Mouse (Mus musculus) CH12.LX (cell line): Measurements from ENCODE around the gene Hist1h3g. TPM values are rescaled to one million over a fixed set of nuclear protein-coding genes. Genes with fewer than 3 reads are reported as not detected.
A peak's percentile ranks its signal among the peaks of the same experiment; 100 is the strongest.

Experiments
- DNase-seq: peaks from one replicate; pipeline ENCODE4 v3.0.0-alpha.2; 2013; ENCODE audit errors: extremely low read depth
- H3K27ac ChIP-seq: 2 replicates; pipeline ENCODE4 v1.5.1; 2012; ENCODE audit warnings: low read depth, mild to moderate bottlenecking, control low read depth, moderate library complexity; ENCODE audit not compliant: insufficient read depth
- H3K27me3 ChIP-seq: replicated peaks from 2 replicates; pipeline ENCODE3; 2012; ENCODE audit warnings: inconsistent platforms
- H3K36me3 ChIP-seq, 2 experiments: replicated peaks in 1 of 2; 2 replicates each; pipeline versions ENCODE3 to v1.6.1; 2012; ENCODE audit warnings: inconsistent platforms in 1 of 2, low read length in 1 of 2, mild to moderate bottlenecking in 1 of 2, mixed read lengths in 1 of 2, moderate library complexity in 1 of 2; ENCODE audit not compliant: control insufficient read depth in 1 of 2, insufficient read depth in 1 of 2
- H3K4me1 ChIP-seq, 2 experiments: 2 replicates each; pipeline ENCODE4 v1.6.1; 2012; ENCODE audit warnings: inconsistent platforms in 1 of 2, moderate library complexity in 1 of 2; ENCODE audit not compliant: insufficient read depth in 2 of 2, control insufficient read depth in 1 of 2
- H3K4me2 ChIP-seq: 2 replicates; pipeline ENCODE4 v1.6.1; 2012; ENCODE audit warnings: low read depth, mild to moderate bottlenecking, control low read depth; ENCODE audit not compliant: poor library complexity, insufficient read depth, severe bottlenecking
- H3K4me3 ChIP-seq, 3 experiments: fragments of 150-350 bp in 1 of 3; sonication (generic) in 1 of 3; replicated peaks in 1 of 3; 2 replicates each; pipeline versions ENCODE3 to v1.5.1; 2011 to 2012; ENCODE audit warnings: low read depth in 2 of 3, low read length in 2 of 3, mild to moderate bottlenecking in 2 of 3, moderate library complexity in 2 of 3, control low read depth in 1 of 3, improper control_type of control experiment in 1 of 3, inconsistent platforms in 1 of 3, mixed read lengths in 1 of 3; ENCODE audit not compliant: poor library complexity in 1 of 3
- H3K79me2 ChIP-seq: replicated peaks from 2 replicates; pipeline ENCODE4 v1.6.1; 2012; ENCODE audit warnings: mild to moderate bottlenecking, moderate library complexity; ENCODE audit not compliant: control insufficient read depth, poor library complexity, insufficient read depth, severe bottlenecking; ENCODE audit errors: extremely low read depth
- H3K9ac ChIP-seq: 2 replicates; pipeline ENCODE4 v1.6.1; 2012; ENCODE audit warnings: low read depth, mild to moderate bottlenecking, control low read depth, moderate library complexity; ENCODE audit not compliant: insufficient read depth
- H3K9me3 ChIP-seq: replicated peaks from 2 replicates; pipeline ENCODE3; 2012; ENCODE audit warnings: low read length, inconsistent platforms, mixed read lengths
- BHLHE40 ChIP-seq: IDR thresholded peaks from 2 replicates; pipeline ENCODE4 v1.6.1; 2011; ENCODE audit warnings: mild to moderate bottlenecking, low read depth, low read length, improper control_type of control experiment
- CHD1 ChIP-seq: IDR thresholded peaks from 2 replicates; pipeline ENCODE4 v1.6.1; 2012; ENCODE audit warnings: low read depth, low read length, improper control_type of control experiment, inconsistent platforms
- CHD2 ChIP-seq: IDR thresholded peaks from 2 replicates; pipeline ENCODE4 v1.6.1; 2011; ENCODE audit warnings: low read length, improper control_type of control experiment
- CTCF ChIP-seq, 2 experiments: IDR thresholded peaks in 1 of 2; conservative IDR thresholded peaks in 1 of 2; 2 replicates each; pipeline ENCODE4 v1.5.1; 2011 to 2012; ENCODE audit warnings: low read depth in 2 of 2, low read length in 2 of 2, improper control_type of control experiment in 1 of 2, inconsistent platforms in 1 of 2, mild to moderate bottlenecking in 1 of 2, moderate library complexity in 1 of 2
- E2F4 ChIP-seq: IDR thresholded peaks from 2 replicates; pipeline ENCODE4 v1.6.1; 2011; ENCODE audit warnings: low read depth, low read length, improper control_type of control experiment; ENCODE audit not compliant: insufficient replicate concordance
- ELF1 ChIP-seq: IDR thresholded peaks from 2 replicates; pipeline ENCODE4 v1.6.1; 2014; ENCODE audit warnings: low read depth, mild to moderate bottlenecking, inconsistent platforms, low read length, improper control_type of control experiment
- EP300 ChIP-seq: IDR thresholded peaks from 2 replicates; pipeline ENCODE4 v1.6.1; 2011; ENCODE audit warnings: low read length, improper control_type of control experiment
- ETS1 ChIP-seq: conservative IDR thresholded peaks from 2 replicates; pipeline ENCODE4 v1.6.1; 2012; ENCODE audit warnings: low read depth, mild to moderate bottlenecking, inconsistent platforms, low read length, improper control_type of control experiment, moderate library complexity
- HCFC1 ChIP-seq: IDR thresholded peaks from 2 replicates; pipeline ENCODE4 v1.6.1; 2012; ENCODE audit warnings: low read depth, mild to moderate bottlenecking, inconsistent platforms, low read length, improper control_type of control experiment
- JUN ChIP-seq: IDR thresholded peaks from 2 replicates; pipeline ENCODE4 v1.6.1; 2011; ENCODE audit warnings: low read depth, mild to moderate bottlenecking, low read length, improper control_type of control experiment, moderate library complexity; ENCODE audit not compliant: insufficient read depth
- KAT2A ChIP-seq: IDR thresholded peaks from 2 replicates; pipeline ENCODE4 v1.6.1; 2012; ENCODE audit warnings: low read length, improper control_type of control experiment, inconsistent platforms; ENCODE audit not compliant: insufficient replicate concordance
- MAFK ChIP-seq: IDR thresholded peaks from 2 replicates; pipeline ENCODE4 v1.6.1; 2011; ENCODE audit warnings: low read length, improper control_type of control experiment; ENCODE audit not compliant: insufficient replicate concordance
- MAX ChIP-seq: IDR thresholded peaks from 2 replicates; pipeline ENCODE4 v1.6.1; 2011; ENCODE audit warnings: low read length, improper control_type of control experiment
- MAZ ChIP-seq: IDR thresholded peaks from 2 replicates; pipeline ENCODE4 v1.6.1; 2012; ENCODE audit warnings: low read depth, mild to moderate bottlenecking, inconsistent platforms, low read length, improper control_type of control experiment, moderate library complexity
- MXI1 ChIP-seq: IDR thresholded peaks from 2 replicates; pipeline ENCODE4 v1.6.1; 2011; ENCODE audit warnings: mild to moderate bottlenecking, low read depth, low read length, improper control_type of control experiment
- MYC ChIP-seq: IDR thresholded peaks from 2 replicates; pipeline ENCODE4 v1.6.1; 2011; ENCODE audit warnings: low read depth, mild to moderate bottlenecking, improper control_type of control experiment, low read length
- NRF1 ChIP-seq: IDR thresholded peaks from 2 replicates; pipeline ENCODE4 v1.6.1; 2014; ENCODE audit warnings: low read depth, mild to moderate bottlenecking, inconsistent platforms, low read length, improper control_type of control experiment, moderate library complexity
- POLR2A ChIP-seq: IDR thresholded peaks from 2 replicates; pipeline ENCODE4 v1.6.1; 2011; ENCODE audit warnings: low read depth, mild to moderate bottlenecking, improper control_type of control experiment, low read length
- RAD21 ChIP-seq: IDR thresholded peaks from 2 replicates; pipeline ENCODE4 v1.6.1; 2011; ENCODE audit warnings: low read depth, mild to moderate bottlenecking, low read length, improper control_type of control experiment, moderate library complexity
- RCOR1 ChIP-seq: conservative IDR thresholded peaks from 2 replicates; pipeline ENCODE4 v1.6.1; 2012; ENCODE audit warnings: low read depth, mild to moderate bottlenecking, inconsistent platforms, low read length, improper control_type of control experiment
- SMC3 ChIP-seq: IDR thresholded peaks from 2 replicates; pipeline ENCODE4 v1.6.1; 2011; ENCODE audit warnings: low read depth, low read length, improper control_type of control experiment
- TBP ChIP-seq: conservative IDR thresholded peaks from 2 replicates; pipeline ENCODE4 v1.6.1; 2011; ENCODE audit warnings: low read depth, low read length, improper control_type of control experiment
- TCF12 ChIP-seq: IDR thresholded peaks from 2 replicates; pipeline ENCODE4 v1.6.1; 2014; ENCODE audit warnings: low read depth, mild to moderate bottlenecking, inconsistent platforms, low read length, improper control_type of control experiment
- UBTF ChIP-seq: IDR thresholded peaks from 2 replicates; pipeline ENCODE4 v1.6.1; 2012; ENCODE audit warnings: low read depth, mild to moderate bottlenecking, inconsistent platforms, low read length, improper control_type of control experiment, moderate library complexity
- USF1 ChIP-seq: IDR thresholded peaks from 2 replicates; pipeline ENCODE4 v1.6.1; 2014; ENCODE audit warnings: low read depth, mild to moderate bottlenecking, inconsistent platforms, low read length, improper control_type of control experiment
- USF2 ChIP-seq: conservative IDR thresholded peaks from 2 replicates; pipeline ENCODE4 v1.6.1; 2011; ENCODE audit warnings: low read depth, low read length, improper control_type of control experiment
- ZKSCAN1 ChIP-seq: IDR thresholded peaks from 2 replicates; pipeline ENCODE4 v1.6.1; 2012; ENCODE audit warnings: low read depth, inconsistent platforms, low read length, improper control_type of control experiment, borderline replicate concordance
- ZMIZ1 ChIP-seq: IDR thresholded peaks from 2 replicates; pipeline ENCODE4 v1.6.1; 2012; ENCODE audit warnings: low read depth, mild to moderate bottlenecking, inconsistent platforms, low read length, improper control_type of control experiment
- ZNF384 ChIP-seq: IDR thresholded peaks from 2 replicates; pipeline ENCODE4 v1.6.1; 2012; ENCODE audit warnings: low read depth, low read length, improper control_type of control experiment, inconsistent platforms
- dilution Hi-C: fragments of 300-500 bp; cut with MboI; formaldehyde crosslinking; loops from 2 replicates; pipeline ENCODE4 v1.14.3; 2020; ENCODE audit warnings: low sequenced_read_pairs; ENCODE audit not compliant: extremely low pct_unique_long_range_greater_than_20kb, extremely low pct_ligation_motif_present
- in situ Hi-C: fragments of 300-500 bp; cut with MboI; formaldehyde crosslinking; loops from 3 replicates; pipeline ENCODE4 v1.14.3; 2019; ENCODE audit warnings: low sequenced_read_pairs, low pct_ligation_motif_present, low pct_unique_long_range_greater_than_20kb, mixed read lengths
- polyA plus RNA-seq: library from polyadenylated mRNA; unstranded; fragments of >175 nt; gene quantifications from 2 replicates; pipeline ENCODE4 v1.2.1, GENCODE M21; 2012; ENCODE audit warnings: low read depth; ENCODE audit not compliant: insufficient read length
- total RNA-seq, 2 experiments: library from RNA; depleted of rRNA; stranded (reverse); fragments of 300-350 nt in 1 of 2; fragments of >200 nt in 1 of 2; gene quantifications; 2 replicates each; pipeline ENCODE4 v1.2.3; 2012 to 2014

Gene Hist1h3g
- total and polyA plus RNA-seq, 3 experiments: 3.4 to 608 (median 75.3) TPM

DNA sequence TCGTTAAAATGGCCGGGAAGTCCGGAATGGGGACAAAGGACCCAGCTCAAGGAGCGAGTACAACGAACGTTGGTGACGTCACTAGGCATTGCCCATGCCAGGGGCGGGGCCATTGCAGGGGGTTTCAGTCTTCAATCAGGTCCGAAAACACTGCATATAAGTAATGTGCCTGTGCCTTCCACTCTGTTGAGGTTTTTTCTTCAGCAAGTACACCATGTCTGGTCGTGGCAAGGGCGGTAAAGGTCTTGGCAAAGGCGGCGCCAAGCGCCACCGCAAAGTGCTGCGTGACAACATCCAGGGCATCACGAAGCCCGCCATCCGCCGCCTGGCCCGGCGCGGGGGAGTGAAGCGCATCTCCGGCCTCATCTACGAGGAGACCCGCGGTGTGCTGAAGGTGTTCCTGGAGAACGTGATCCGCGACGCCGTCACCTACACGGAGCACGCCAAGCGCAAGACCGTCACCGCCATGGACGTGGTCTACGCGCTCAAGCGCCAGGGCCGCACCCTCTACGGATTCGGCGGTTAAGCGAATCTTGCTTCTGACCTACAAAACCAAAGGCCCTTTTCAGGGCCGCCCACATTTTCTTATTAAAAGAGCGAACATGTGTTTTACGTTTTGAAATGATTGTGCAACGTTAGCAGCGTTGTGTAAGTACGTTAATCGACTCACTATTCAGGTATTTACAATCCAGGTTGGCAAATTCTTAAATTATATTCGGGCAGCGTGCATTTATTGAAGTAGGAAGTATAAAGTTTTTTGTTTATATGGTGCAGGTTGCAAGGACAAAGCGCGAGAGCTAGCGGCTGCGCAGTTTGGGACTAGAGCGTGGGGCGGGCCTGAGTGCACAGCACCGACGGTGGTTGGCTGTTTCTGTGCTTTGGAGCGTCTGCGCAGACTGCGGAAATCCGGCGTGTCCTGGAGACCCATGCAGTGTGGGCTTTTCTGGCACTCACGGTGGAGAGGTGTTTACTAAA lies 4.0 kb upstream of the Hist1h3g start, which contains the start of gene Hist1h4h (continued):
- TF ChIP-seq EP300 (no peak), BHLHE40 (peak; percentile 53), MAZ (peak; percentile 76), CHD2 (peak; percentile 89), JUN (peak; percentile 60), POLR2A (peak; percentile 97), MXI1 (peak; percentile 94), SMC3 (no peak; the same call in 1 of the 2 replicates), RCOR1 (peak; percentile 97)
- TF ChIP-seq, all 38 proteins: peak for 28

DNA sequence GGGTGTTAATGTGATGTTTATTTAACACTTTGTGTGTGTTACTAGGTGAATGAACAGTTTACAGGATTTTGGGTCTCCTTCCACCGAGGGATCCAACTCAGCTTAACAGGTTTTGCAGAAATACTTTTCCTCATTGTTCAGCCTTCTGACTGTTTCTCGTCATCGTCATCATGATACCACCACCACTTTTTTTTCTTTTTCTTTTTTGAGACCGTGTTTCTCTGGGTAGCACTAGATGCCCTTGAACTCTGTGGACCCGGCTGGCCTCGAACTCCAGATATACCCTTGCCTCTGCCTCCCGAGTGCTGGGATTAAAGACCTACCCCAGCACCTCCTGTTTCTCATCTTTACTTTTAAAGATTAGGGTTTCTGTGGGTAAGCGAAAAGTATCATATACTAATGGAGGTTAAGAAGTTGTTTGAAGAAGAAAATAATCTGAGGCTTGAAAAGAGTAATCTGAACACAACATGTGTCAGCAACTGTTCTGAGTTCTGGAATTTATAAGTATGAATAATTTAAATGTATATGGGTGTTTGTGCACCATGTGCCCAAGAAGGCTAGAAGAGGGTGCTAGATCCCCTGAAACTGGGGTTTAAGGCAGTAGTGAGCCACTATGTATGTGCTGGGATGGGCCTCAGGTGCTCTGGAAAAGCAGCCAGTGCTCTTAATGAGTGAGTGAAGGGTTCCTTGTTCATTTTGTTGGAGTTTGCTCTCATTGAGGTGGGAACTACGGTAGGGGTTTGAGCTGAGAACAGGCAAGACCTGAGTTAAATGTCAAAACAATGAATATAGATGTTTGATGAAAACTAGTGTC lies 2.8 kb upstream of the Hist1h3g start:
- DNase-seq: no peak
- in situ Hi-C loops (no loop called here), dilution Hi-C loops (no loop called here)
- H3K79me2 ChIP-seq: no peaks in the 10 kb centered on the region
- peak overlapping the region; percentile 98 for H3K9ac ChIP-seq
- H3K4me3 ChIP-seq: peak overlapping the region; percentile 45 to 67 (median 55)
- H3K27me3 ChIP-seq: no peaks in the 10 kb centered on the region
- H3K27ac ChIP-seq: peak overlapping the region; percentile 82
- TF ChIP-seq TCF12 (no peak), USF1 (no peak), ETS1 (no peak), BHLHE40 (no peak), RAD21 (no peak), EP300 (no peak), HCFC1 (peak; percentile 19; the same call in 1 of the 2 replicates), E2F4 (no peak), MYC (0 out of 2 replicates have a peak, but pooled peaks have one; percentile 23), MAZ (no peak), USF2 (no peak), POLR2A (no peak), ZNF384 (peak; percentile 70), KAT2A (no peak), ELF1 (no peak), MAX (0 out of 2 replicates have a peak, but pooled peaks have one; percentile 21), ZKSCAN1 (no peak), TBP (0 out of 2 replicates have a peak, but pooled peaks have one; percentile 40), SMC3 (no peak), CHD1 (no peak), MAFK (no peak), UBTF (no peak), CTCF (conservative IDR thresholded peaks at IDR 0.05 in 1 of 2, IDR thresholded peaks at IDR 0.05 in 1 of 2; ENCODE audit: low read depth in 2 of 2, low read length in 2 of 2) (no peak), ZMIZ1 (no peak), NRF1 (no peak)
- H3K36me3 ChIP-seq: no peaks in the 10 kb centered on the region
- peaks cover 9 to 30% of the 10 kb centered on the region in 2 experiments for H3K4me1 ChIP-seq
- peak overlapping the region; percentile 65 for H3K4me2 ChIP-seq
- no peaks in the 10 kb centered on the region for H3K9me3 ChIP-seq
